Mouse (Mus musculus): ENCODE results near the gene Kdr.
A peak's percentile ranks its signal among the peaks of the same experiment; 100 is the strongest.

Gene Kdr

DNA sequence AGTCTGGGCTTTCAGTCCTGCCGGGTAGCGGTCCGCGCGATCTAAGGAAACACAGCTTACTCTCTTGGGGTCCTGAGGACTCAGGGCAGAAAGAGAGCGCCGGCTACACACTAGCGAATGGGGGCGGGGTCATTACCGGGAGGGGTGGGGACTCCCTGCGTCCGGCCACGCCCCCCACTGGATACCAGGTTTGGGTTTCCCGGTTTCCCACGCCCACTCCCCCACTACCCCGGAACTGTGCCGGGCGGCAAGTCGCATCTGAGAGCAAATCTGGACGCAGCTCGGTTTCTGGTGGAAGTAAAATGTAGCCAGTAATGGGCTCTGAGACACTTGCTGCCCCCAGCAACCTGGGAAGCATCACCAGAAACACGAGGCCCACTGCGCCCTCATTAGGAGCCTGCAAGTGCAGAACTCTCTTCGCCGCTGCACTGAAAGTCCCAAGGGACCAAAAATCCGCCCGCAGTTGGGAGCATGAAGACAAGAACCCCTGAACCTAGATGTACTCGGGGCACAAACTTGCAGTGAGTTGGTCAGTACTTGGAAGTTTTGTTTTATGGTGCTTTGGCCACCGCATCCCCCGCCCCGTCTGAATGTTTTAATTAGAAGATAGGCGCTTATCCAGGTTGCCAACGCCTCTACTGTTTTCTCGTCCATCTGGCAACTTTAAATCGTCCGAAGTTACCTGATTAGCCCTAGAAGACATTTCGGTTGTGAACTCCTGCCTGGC is at the start of gene Kdr:
Gene Kdr (minus strand): TSS at position 85 of the 727 bp plus-strand sequence.
- DNase-seq, result peak; percentile 11 to 14

DNA sequence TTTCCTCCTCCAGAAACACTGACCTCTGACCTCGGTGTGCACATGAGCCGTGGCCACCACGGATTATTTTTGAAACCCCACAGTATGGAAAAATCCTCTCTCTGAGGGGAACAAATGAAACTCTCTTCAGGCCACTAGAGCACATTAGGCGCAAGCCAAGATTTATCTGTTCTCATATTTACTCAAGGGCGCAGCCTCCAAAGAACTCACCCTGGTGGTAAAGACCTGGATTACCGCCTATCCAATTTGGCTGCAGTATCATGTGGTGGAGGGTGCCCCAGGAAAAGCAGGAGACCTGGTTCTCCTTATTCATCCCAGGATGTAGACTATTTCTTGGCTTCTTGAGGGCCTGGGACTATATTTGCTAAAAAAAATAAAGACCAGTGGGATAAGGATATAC is 48.5 kb upstream of the Kdr start:
- no peak for DNase-seq

DNA sequence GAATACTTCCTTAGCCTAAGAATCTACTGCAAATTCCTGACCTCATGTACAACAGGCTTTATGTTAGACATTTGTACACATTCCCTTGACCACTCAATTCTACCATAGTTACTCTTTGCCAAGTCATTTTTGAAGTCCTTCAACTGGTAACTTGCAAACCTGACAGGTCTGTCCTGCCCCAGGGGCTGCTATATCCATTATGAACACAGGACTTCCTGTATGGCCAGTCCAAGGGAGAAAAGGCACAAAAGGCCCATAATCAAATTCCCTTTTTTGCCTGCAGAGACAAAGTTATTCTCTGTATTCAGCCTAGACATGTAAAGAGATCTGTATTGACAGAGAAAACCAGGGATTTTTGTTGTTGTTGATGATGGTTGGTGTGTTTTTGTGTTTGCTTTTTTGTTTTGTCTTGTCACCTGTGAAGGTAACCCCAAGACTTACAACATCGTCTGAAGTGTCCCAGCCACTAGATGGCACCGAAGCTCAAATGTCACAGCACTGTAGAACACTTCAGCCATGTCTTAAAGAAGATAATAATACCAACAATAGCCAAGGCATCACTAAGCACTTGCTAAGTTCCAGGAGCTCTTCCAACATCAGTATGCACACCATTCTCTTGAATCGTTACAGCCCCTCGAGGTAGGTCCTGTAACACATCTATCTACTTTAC is 47.9 kb upstream of the Kdr start:
- DNase-seq, result no peak

DNA sequence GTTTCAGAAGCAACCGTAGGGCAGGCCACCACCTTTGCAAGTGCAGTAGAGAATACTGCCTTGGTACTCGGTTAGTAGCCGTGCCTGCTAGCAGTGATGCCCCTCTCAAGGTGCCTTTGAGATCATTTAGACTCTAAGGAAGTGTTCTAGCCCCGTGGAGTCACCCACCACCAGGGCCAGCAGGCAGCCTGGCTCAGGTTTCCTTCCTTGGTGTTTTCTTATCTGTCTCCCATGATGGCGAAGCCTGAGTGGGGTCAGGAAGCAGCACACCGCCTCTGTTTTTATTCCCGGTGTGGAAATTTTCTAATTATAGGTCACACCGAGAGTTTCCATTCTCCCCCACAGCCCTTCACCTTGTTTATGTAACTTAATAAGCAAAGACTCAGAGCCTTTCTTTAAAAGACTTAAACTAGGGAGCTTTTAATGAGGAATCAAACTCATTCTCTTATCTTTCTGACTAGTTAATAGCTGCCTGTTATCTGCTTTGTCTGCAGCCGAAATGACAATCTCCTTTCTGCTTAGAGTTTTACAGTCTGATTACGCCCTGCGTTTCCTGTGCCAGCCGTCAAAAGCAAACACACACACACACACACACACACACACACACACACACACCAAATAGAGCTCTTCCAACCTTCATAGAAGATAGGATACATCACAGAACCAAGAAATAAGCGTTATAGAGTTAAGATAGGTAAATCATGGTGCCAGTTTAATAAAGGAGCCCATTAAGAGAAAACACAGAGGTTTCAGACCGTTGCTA is 44.9 kb upstream of the Kdr start:
- DNase-seq, result no peak

DNA sequence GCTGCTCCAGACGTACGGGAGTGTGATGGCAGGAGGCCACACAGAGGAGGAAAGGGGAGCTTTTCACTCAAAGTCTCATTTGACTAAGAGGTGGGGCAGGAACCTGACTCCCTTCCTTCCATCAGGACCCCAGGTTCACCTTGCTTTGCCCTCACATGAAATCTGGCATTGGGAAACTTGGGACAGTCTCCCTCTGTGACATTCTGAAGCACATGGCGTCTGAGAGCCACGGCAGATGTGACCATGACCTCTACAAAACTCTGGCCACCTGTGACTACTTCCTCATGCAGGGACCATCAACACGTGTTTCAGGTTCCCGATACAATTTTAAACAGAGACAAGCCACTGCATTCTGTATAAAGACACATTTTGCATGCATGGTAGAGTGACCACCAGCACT is 44.2 kb upstream of the Kdr start:
- DNase-seq, result no peak

DNA sequence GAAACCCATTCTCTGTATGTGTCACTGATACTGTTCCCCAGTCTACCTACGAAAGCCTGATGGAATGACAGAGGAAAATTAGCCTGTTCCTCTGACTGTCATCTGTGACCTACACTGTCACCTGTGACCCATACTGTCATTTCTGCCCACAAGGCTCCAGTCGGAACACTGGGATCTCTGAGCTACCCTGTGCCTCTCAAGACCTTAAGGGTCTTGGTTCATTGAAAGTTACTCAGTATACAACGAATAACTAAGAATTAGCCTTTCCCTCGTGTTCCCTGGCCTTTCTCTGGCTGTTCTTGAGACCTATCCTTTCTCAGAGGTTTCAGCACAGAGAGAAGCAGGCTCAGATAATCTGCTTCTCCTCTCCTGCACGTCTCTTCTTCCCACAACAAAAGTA is 40.1 kb upstream of the Kdr start:
- no peak for DNase-seq

DNA sequence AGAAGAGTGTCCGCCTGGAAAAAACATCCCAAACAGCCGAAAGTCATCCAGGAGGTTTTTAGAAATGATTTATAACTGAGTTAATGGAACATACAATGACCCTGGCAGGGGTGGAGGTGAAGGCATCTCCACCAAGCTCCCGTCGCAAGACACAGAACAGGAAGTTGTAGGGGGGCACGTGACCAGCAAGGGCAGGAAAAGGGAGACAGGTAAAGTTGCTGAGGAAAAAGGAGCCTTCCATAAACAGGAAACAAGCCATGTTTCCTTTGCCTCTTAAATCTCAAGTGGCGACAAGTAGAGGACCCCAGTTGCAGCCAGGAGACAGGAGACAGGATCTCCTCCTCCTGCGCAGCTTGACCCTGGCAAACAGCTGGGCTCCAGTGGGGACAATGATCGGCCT is 37.8 kb upstream of the Kdr start:
- no peak for DNase-seq

DNA sequence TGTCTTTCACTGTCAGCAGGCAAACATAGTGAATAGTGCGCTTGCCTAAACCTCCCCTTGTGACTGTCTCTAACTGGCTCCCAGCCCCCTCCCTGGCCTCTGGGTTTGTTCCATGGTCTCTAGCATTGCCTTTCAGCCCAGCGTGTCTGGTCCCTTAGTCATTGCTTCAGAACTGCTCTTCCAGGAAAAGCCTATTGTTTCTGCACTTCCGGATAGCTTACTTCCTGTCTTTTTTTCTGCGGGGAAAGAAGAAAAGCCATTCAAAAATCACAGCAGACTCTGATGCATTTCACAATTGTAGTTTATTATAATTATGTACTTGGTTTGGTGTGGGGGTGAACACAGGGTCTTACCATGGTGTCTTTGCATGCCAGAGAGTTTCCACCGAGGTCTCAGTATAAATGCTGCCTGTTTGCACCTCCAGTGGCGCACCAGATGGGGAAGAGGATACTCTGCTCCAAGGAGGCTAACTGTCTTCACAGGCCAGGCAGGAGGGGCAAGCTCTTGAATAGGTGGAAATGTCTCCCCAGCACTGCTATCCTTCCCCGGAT is 35.7 kb upstream of the Kdr start:
- no peak for DNase-seq

DNA sequence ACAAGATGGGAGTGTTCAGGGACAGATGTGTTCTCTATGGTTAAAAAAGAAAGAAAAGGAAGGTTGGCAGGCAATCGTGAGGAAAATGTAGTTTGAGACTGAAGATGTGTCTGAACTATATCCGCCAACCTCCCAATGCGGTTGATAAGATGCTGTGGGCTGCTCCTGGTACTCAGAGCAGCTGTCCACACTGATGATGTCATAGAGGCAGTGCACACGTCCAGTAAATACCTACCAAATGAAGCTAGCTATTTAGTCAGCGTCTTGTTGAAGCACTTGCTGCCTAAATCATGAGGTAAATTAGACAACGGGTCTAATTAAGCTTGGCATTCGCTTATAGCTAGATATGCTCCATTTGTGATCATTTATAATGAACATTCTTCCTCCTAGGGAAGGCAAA is 28.1 kb upstream of the Kdr start:
- no peak for DNase-seq

DNA sequence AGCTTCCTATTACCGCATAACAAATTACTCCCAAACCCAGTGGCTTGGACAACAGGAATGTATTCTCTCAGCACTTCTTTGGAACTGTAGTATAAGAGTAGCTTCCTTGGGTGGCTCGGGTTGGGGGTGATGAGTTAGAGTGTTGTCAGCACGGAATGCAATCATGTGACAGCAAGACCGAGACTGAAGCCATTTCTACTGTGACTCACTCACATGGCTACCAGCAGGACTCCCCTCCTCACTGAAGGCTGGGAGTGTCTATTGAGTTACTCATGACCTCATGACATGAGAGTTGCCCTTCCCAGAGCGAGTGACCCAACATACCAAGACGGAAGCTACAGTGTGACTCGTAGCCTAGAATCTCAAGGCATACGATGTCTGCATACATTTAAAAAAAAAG is 12.0 kb upstream of the Kdr start:
- no peak for DNase-seq

DNA sequence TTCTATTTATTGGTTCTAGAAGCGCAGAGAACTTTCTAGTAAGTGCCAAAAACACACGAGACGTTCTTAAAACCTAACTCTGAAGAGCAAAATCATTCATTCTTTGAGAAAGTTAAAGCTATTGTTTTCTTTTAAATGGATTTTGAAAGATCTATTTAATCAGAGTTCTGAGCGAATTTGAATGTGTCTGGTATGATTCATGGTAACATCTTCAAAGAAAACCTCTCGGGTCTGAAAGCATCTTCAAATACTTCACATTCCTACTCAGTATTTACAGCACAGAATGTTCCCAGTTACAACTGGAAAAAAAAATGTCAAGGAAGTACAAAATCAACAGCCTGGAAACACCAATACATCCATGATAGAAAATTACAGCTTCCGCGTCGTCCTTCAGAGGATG is 9.3 kb upstream of the Kdr start:
- DNase-seq, result no peak

DNA sequence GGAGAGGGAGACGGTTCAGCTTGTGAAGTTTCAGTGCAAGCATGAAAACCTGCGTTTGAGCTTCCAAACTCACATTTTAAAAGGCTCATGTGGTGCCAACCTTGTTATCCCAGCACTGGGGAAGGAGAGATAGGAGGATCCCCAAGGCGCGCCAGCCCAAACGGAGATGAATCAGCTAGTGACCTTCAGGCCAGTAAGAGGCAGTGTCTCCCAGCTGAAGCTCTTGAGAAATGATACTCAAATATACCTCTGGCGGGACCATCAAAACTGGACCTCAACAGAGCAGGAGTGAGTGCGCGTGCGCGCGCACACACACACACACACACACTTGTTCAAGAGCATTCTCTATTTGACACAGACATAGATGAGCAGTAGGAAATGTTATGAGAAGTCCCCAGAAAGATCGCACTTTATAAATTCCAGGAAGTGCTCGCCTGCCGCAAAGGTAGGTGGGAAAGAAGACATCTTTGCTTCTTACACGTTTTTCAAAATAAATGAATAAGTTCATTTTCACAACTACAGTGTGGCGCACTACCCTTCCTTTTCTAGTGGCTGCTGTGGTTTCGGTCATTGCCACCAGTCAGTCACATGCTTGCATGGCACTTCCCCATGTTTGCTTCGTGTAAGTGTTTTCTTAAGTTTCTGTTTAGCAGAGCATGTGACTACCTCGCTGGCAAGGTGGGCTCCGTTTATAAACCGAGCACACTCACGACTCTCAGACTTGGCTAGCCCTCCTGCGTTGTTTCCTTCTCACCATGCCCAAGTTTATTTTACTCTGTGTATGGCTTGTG is 2.5 kb upstream of the Kdr start:
- DNase-seq, result no peak

DNA sequence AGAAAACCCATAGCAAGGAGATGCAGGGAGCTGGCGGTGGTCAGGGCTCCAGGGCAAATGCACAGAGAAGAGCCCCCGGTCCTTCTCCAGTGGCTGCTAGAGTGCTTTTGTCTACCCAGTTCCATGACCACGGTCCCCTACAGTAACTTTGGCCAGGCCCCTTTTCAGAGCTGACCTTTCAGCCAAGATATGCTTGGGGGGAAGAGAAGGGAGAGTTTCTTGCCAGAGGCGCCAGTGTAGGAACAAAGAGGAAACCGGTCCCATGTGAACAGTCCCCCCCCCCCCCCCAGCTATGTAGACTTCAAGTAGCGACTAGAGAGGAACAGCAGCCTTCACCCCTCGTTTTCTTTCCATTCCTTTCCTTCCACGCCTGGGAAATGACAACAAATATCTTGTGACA is 850 bp upstream of the Kdr start:
- no peak for DNase-seq

DNA sequence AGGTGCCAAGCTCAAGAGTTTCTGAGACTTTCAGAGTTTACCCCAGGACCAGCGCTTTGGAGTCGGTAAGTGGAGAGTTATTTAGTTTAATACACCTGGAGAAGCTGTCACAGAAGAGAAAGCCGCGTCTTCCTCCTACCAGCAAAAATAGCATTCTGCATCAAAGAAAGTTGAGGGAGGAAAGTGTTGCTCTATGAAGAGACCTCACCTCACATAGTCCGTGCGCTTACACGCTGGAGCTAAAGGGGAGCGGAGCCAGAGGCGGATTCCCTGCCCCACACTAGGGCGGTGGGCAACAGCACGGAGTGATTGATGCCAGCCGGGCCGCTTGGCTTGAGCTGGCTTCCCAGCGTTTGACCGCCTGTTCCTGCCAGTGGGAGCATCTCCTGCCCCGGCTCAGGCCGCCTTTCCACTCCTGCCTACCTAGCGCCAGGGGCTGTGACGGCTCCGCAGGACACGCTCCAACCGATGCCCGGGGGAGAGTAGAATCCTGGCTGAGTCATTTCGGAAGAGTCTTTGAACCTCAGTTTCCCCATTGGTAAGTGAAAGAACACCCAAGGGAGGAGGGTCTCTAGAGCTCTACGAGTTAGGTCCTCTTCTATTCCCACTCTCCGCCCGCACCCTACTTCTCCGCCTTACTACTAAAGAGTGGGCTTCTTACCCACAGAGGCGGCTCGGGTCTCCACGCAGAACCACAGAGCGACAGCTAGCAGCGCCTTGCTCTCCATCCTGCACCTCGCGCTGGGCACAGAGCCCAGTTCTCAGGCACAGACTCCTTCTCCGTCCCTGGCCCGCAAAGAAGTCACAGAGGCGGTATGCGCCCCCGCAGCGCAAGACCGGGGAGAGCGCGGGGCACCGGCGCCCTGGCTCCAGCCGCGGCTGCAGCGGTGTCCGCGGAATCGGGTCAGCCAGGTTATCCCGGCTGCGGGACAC is 551 bp downstream of the Kdr start:
- no peak for DNase-seq

DNA sequence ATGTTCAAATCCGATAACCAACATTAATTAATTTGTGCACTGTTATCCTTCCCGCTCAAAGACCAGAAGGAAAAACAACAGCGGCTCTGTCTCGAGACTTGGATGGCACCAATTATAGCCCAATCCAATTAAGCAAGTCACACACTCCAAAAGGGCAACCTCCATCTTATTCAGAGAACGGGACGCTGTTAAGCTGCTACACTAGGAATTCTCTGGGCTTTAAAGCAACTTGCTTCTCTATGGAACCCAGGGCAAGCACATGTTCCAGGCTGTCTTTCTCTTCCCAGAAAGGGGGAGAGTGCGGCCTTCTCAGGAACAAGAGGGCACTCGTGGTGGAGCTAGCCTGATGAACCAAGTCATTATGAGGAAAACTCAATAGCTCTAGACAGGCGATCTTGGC is 1.6 kb downstream of the Kdr start:
- no peak for DNase-seq

DNA sequence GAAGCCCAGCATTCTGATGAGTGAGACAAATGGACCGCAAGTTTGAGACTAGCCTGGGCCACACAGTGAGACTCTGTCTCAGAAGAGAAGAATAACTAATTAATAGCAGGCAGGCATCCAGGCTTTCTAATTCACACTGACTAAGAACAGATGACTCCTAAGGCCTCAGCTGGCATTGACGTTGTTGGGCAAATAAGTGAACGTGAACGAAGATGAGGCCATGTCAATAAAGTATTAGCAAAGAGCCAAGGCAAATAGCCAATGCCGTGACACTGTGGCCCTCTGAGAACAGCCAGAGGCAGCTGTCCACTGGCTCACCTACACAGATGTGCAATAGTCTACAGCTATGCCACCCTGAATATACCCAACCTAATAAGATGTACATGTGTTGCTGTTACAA is 2.9 kb downstream of the Kdr start:
- DNase-seq, result no peak

DNA sequence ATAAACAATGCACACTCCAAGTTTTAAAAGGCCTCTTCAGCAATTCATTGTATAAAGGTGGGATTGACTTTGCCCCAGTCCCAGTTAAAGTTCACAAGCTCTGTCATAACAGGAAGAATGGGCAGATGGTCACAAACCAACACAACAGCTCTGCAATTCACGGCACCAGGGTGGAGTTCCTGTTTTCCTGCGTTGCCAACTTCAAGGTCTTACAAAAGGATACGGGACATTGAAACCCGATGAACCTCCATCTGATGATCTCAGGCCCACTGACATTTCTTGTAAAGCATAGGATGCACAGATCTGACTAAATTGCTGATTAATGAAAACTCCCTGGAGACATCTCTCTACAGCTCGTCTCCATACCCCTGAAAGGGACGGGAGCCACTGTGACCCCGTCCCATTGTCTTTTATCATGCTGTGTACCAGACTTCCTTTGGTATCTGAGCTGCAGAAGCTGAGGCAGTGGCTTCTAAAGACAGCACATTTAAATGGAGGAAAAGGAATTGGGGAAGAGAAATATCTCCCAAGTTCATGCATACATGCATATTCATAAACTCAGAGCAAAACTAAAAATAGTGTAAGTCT is 3.6 kb downstream of the Kdr start:
- DNase-seq, result no peak

DNA sequence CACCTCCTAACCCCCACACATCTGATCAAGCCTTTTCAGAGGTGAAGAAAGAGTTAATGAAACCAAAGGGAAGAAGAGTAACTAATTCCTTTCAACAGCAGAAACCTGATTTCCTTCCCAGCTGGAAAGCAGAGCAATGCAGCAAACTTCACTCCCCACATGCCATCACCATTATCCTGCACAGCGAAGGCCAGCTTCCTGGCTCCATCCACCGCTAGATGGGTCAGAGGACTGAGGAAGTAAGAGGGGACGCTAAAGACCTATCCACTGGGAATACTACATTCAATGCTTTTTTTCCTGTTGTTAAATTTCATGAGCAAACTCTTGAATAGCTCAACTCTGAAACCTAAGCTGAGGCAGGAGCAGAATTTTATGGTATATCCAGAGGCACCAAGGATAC is 8.4 kb downstream of the Kdr start:
- DNase-seq, result no peak

DNA sequence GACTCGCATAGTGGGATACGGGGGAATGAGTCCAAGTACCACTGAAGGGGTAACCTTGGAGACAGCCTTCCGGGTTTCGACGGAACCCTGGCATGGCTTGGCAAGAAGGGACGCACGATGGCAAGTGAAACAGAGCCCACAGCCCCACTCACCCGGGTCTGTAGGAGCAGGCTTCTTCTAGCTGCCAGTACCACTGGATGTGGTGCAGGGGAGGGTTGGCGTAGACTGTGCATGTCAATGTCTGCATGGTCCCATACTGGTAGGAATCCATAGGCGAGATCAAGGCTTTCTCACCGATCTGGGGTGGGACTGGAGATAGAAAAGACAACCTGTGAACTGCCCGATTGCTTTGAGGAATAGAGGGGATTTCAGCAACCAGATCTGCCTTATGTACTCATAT is 15.7 kb downstream of the Kdr start:
- DNase-seq, result no peak

DNA sequence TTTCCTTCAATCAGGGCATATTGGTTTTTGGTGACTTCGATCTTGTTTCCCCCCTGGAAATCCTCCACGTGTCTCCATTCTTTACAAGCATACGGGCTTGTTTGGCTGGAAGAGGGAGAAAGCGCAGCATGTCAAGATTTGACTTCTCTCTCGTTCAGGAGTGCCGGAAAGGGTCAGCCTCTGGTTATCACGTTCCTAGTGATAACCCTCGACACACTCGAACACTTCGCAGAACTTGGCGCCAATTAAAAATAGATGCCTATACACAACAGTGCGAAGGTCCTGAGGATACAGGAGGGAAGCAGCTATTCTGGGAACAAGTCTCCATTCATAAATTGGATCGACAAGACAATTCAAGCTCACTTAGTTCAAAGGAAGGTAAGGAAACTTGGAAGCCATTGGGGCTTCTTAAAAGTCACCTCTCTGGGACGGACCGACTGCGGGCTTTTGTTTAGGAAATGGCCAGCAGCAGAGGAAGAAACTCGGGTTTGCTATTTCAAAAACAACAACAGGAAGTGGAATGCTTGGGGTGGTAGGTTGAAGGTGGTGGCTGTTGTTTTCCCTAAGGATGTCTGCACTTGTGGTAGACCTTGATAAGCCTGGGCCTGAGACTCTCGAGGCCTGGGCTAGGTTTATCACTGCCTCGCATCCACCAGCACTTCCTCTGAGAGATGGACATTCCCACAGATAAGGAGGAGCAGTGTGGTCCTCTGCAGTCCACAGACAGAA is 16.4 kb downstream of the Kdr start:
- no peak for DNase-seq

DNA sequence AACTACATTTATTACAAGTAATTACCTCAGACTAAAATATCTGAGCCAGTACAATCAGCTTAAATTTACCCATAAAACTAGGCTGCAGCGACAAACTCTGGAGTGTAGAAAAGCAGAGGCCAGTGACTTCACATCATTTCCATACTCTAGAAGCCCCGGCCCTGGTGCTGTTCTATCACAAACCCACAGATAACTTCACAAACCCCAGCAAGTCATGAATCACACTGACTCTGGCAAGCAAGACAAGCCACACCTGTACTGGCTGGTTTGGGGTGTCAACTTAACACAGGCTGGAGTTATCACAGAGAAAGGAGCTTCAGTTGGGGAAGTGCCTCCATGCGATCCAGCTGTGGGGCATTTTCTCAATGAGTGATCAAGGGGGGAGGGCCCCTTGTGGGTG is 18.4 kb downstream of the Kdr start:
- no peak for DNase-seq
